Mouse (Mus musculus): ENCODE results near the gene Rabgap1l. TPM values are rescaled to one million over a fixed set of nuclear protein-coding genes. Genes with fewer than 3 reads are reported as not detected.

Rabgap1l gene
- polyA plus RNA-seq, 1 experiment: 25.6 TPM

GRCm38 (mm10) chr1:160194529-160195336, 598.3 kb downstream of the Rabgap1l start, which contains the start of gene Mrps14:
Mrps14 (plus strand) TSS chr1:160195215.
- peak; percentile 98 for DNase-seq
- WGBS: 6% methylated on average over 31 of the region's 31 CpGs
- no peaks in the 10 kb centered on the region; the same call in 1 of the 2 replicates for H3K4me1 ChIP-seq (ENCODE audit: control insufficient read depth, insufficient read depth, low read length)
- peak; percentile 74; the same call in 1 of the 2 replicates for TF ChIP-seq POLR2A (IDR thresholded peaks at IDR 0.05; ENCODE audit: borderline replicate concordance, extremely low read depth, low read depth, low read length)
- peak; percentile 76 for TF ChIP-seq CTCF (IDR thresholded peaks at IDR 0.05; ENCODE audit: insufficient read depth, low read length)
- H3K4me3 ChIP-seq (replicated peaks; ENCODE audit: extremely low read depth, low read depth, low read length): peak within 1 kb of the TSS; percentile 82

DNA sequence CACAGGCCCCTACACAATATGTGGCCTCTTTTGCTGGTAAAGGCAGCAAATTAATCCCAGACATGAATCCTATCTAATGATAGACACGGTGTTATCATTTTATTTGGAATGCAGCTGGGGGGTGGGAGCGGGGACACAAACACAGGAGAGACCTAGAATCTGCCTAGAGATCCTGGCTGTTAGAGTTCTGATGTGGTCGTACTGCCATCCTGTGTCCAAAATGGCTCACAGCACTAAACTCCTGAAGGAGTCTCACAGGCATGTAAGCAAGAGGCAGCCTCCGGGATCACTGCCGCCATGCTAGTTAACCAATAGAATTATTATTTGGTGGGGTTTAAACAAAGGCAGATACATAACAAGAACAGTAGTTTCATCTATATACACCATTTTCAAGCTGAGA, 608.5 kb downstream of the Rabgap1l start:
- DNase-seq: no peak
- TF ChIP-seq CTCF (IDR thresholded peaks at IDR 0.05; ENCODE audit: insufficient read depth, low read length) (peak; percentile 53), POLR2A (IDR thresholded peaks at IDR 0.05; ENCODE audit: borderline replicate concordance, extremely low read depth, low read depth, low read length) (no peak)
- 12% methylated on average over 5 of the region's 5 CpGs for WGBS
- Histone ChIP-seq H3K4me3 (replicated peaks; ENCODE audit: extremely low read depth, low read depth, low read length) (no peak overlapping the region), H3K4me1 (ENCODE audit: control insufficient read depth, insufficient read depth, low read length) (peaks cover 2% of the 10 kb centered on the region; the same call in 1 of the 2 replicates)

DNA sequence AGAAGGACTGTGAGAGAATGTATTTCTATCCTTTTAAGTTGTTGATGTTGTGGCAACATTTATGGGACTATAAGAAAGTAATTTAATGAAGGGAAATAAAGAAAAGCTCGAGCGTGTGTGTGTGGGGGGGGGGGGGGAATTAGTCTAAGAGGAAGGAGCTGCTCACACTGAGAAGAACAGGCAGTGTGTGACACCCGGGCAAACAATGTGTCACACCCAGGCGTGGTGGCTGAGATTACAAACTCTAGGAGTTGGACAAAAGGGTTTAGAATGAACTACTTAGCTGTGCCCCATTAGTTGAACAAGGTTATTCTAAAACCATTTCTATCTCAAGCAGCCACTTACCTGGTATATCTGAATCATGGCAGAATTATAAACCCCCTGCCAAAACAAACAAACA, 611.8 kb downstream of the Rabgap1l start:
- DNase-seq: no peak
- no peak for TF ChIP-seq POLR2A (IDR thresholded peaks at IDR 0.05; ENCODE audit: borderline replicate concordance, extremely low read depth, low read depth, low read length)
- no peak for TF ChIP-seq CTCF (IDR thresholded peaks at IDR 0.05; ENCODE audit: insufficient read depth, low read length)
- no peak overlapping the region for H3K4me3 ChIP-seq (replicated peaks; ENCODE audit: extremely low read depth, low read depth, low read length)

DNA sequence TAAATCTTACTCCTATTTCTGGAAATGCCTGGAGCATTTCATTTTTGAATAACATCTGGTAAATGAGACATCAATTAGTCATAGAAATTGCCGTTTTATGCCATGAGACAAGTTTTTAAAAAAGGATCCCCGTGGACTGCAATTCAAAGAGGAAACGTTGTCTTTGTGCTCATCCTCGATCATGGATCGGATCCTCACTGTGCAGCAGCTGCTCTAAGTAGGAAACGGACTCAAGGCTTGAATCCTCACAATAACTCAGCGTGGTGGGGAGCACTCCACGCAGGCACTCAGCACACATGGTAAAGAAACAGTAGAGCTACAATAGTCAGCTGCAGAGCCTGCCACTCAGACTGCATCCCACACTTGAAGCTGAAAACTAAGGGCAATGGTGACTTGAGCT, 616.1 kb downstream of the Rabgap1l start:
- DNase-seq: no peak
- Histone ChIP-seq H3K4me1 (ENCODE audit: control insufficient read depth, insufficient read depth, low read length) (peaks cover 8% of the 10 kb centered on the region), H3K4me3 (replicated peaks; ENCODE audit: extremely low read depth, low read depth, low read length) (no peak overlapping the region)
- 81% methylated on average over 8 of the region's 8 CpGs for WGBS
- TF ChIP-seq CTCF (IDR thresholded peaks at IDR 0.05; ENCODE audit: insufficient read depth, low read length): no peak
- no peak for TF ChIP-seq POLR2A (IDR thresholded peaks at IDR 0.05; ENCODE audit: borderline replicate concordance, extremely low read depth, low read depth, low read length)

More for the DNA sequence above, 611.8 kb downstream of the Rabgap1l start:
- WGBS: 55% methylated on average over 4 of the region's 4 CpGs
- peaks cover 8% of the 10 kb centered on the region for H3K4me1 ChIP-seq (ENCODE audit: control insufficient read depth, insufficient read depth, low read length)

Other genes starting within 250 kb of the Rabgap1l start
- 15.6 and 16.0 TPM in 2 replicates for gene Rc3h1, start 113.2 kb upstream of the Rabgap1l start, polyA plus RNA-seq (2012; rRNA removed)
- gene Serpinc1, start 185.4 kb upstream of the Rabgap1l start, polyA plus RNA-seq (2012; rRNA removed): 0.88 and 1.2 TPM in 2 replicates
- gene Zbtb37, start 241.6 kb upstream of the Rabgap1l start, polyA plus RNA-seq (2012; rRNA removed): 1.4 and 3.4 TPM in 2 replicates